10 mouse cellular contexts compared by ENCODE assay signal in genomic region chr19:37176879-37177462, GRCm38 (mm10). TPM values are rescaled to one million over a fixed set of nuclear protein-coding genes. Genes with fewer than 3 reads are reported as not detected.
DNase-seq lines count a peak whose midpoint lies in the region; ATAC-seq and TF ChIP-seq lines count a peak whose summit lies in the region.
"Had no signal": no experiment of that assay in that cellular context is flagged by ENCODE, and none has a peak within 500 bp of the region (broad histone marks: within the 10 kb centered on the region; RNA-seq: fewer than 3 reads in every experiment).

No protein-coding gene starts in this region.

- no peak for TF ChIP-seq POLR2A in cerebellum, adult 2 months (IDR thresholded peaks at IDR 0.05; ENCODE audit: borderline replicate concordance, insufficient read depth, low read length)
- no peak for TF ChIP-seq POLR2A in myocyte (IDR thresholded peaks at IDR 0.05; ENCODE audit: insufficient read length, low read depth)

- WGBS in cerebellum, adult 2 months = 32% methylated on average over 4 of the region's 4 CpGs
- 36% methylated on average over 4 of the region's 4 CpGs for WGBS in hindbrain, embryonic 14.5 days

- no peak overlapping the region for H3K27ac ChIP-seq in cerebellum, adult 2 months (ENCODE audit: insufficient read depth, low read length)
- H3K27ac ChIP-seq in layer of hippocampus, adult 2 months = peak overlapping the region; percentile 98
- no peak overlapping the region for H3K27ac ChIP-seq in hindbrain, embryonic 14.5 days
- H3K27ac ChIP-seq: embryonic facial prominence, embryonic 12.5 days had no signal

- H3K4me1 ChIP-seq in cerebellum, adult 2 months (ENCODE audit: control insufficient read depth, insufficient read depth, low read length) = peaks cover 4% of the 10 kb centered on the region; the same call in 1 of the 2 replicates
- peaks cover 38% of the 10 kb centered on the region for H3K4me1 ChIP-seq in hindbrain, embryonic 14.5 days (replicated peaks; ENCODE audit: control insufficient read depth, insufficient read depth, low read length)

- peak in 1 of 2 experiments; percentile 24 for DNase-seq in cerebellum, adult 2 months
- no peak for DNase-seq in cerebellum, postnatal 4 days (ENCODE audit: low spot score in 2 of 2)
- DNase-seq in layer of hippocampus, adult 2 months (ENCODE audit: low spot score in 2 of 2) = no peak
- no peak for DNase-seq in layer of hippocampus, postnatal 36 days
- DNase-seq in hindbrain, embryonic 14.5 days (ENCODE audit: low spot score) = no peak
- no peak for DNase-seq in adrenal gland, adult 18-20 months (ENCODE audit: low spot score in 2 of 2)
- DNase-seq in spleen, postnatal 14 days (ENCODE audit: low spot score in 2 of 2) = no peak
- DNase-seq: thymus, postnatal 36 days had no signal

- H3K9ac ChIP-seq in hindbrain, embryonic 14.5 days = peak overlapping the region; percentile 85
- H3K9ac ChIP-seq: embryonic facial prominence, embryonic 12.5 days had no signal

- H3K79me2 ChIP-seq in myocyte (ENCODE audit: control insufficient read depth, insufficient read depth) = no peaks in the 10 kb centered on the region

- peak overlapping the region; percentile 58 for H3K4me3 ChIP-seq in cerebellum, adult 2 months (replicated peaks; ENCODE audit: insufficient read depth, low read depth, low read length)
- H3K4me3 ChIP-seq in layer of hippocampus, adult 2 months = peak overlapping the region; percentile 63
- H3K4me3 ChIP-seq in hindbrain, embryonic 14.5 days (replicated peaks; ENCODE audit: low read length) = peak overlapping the region; percentile 84
- H3K4me3 ChIP-seq in myocyte = peak overlapping the region; percentile 29

- no peak overlapping the region for H3ac ChIP-seq in myocyte (ENCODE audit: control insufficient read depth, insufficient read length)

- TF ChIP-seq CTCF in cerebellum, adult 2 months (IDR thresholded peaks at IDR 0.05; ENCODE audit: borderline replicate concordance, insufficient read depth, low read depth, low read length) = no peak
- no peak for TF ChIP-seq CTCF in layer of hippocampus, adult 2 months (conservative IDR thresholded peaks at IDR 0.05)

- no peaks in the 10 kb centered on the region for H3K9me3 ChIP-seq in hindbrain, embryonic 14.5 days (ENCODE audit: control insufficient read depth, low read length)
- H3K9me3 ChIP-seq: embryonic facial prominence, embryonic 12.5 days had no signal

- peak overlapping the region; percentile 99 for H3K4me2 ChIP-seq in hindbrain, embryonic 14.5 days (replicated peaks)
- peak overlapping the region; percentile 72 for H3K4me2 ChIP-seq in myocyte (ENCODE audit: low read depth)

- no peaks in the 10 kb centered on the region for H3K36me3 ChIP-seq in hindbrain, embryonic 14.5 days (replicated peaks; ENCODE audit: control insufficient read depth, insufficient read depth)
- H3K36me3 ChIP-seq in myocyte (ENCODE audit: control insufficient read depth, insufficient read depth) = no peaks in the 10 kb centered on the region
- H3K36me3 ChIP-seq: embryonic facial prominence, embryonic 12.5 days had no signal

- no peaks in the 10 kb centered on the region for H3K27me3 ChIP-seq in cerebellum, adult 2 months (ENCODE audit: control insufficient read depth, insufficient read depth, low read length)
- H3K27me3 ChIP-seq in hindbrain, embryonic 14.5 days (ENCODE audit: control insufficient read depth, insufficient read depth, low read length) = no peaks in the 10 kb centered on the region
- no peaks in the 10 kb centered on the region for H3K27me3 ChIP-seq in myocyte (ENCODE audit: control insufficient read depth, insufficient read depth, insufficient read length)

- no peak for ATAC-seq in hindbrain, embryonic 14.5 days (ENCODE audit: low FRiP score)

TF ChIP-seq in myocyte, 11 proteins besides CTCF, POLR2A, EP300 and RAD21:
- TF ChIP-seq E2F4 (IDR thresholded peaks at IDR 0.05; ENCODE audit: insufficient read depth) (no peak), MYOG (IDR thresholded peaks at IDR 0.05; ENCODE audit: control insufficient read depth in 1 of 3, insufficient read depth in 1 of 3, insufficient read length in 2 of 3, low read depth in 2 of 3) (no peak), MYOD1 (IDR thresholded peaks at IDR 0.05; ENCODE audit: control insufficient read depth in 1 of 3, insufficient read length in 2 of 3, low read depth in 2 of 3) (no peak), REST (IDR thresholded peaks at IDR 0.05; ENCODE audit: insufficient read depth, insufficient read length) (no peak), USF1 (IDR thresholded peaks at IDR 0.05; ENCODE audit: low read depth) (no peak), CEBPB (IDR thresholded peaks at IDR 0.05; ENCODE audit: insufficient read depth, poor library complexity, severe bottlenecking) (no peak), SRF (IDR thresholded peaks at IDR 0.05; ENCODE audit: control insufficient read depth, insufficient read length, low read depth) (no peak), MAX (IDR thresholded peaks at IDR 0.05; ENCODE audit: low read depth) (no peak), TCF12 (IDR thresholded peaks at IDR 0.05; ENCODE audit: insufficient read depth, poor library complexity, severe bottlenecking) (no peak), POLR2AphosphoS2 (IDR thresholded peaks at IDR 0.05; ENCODE audit: insufficient read length, low read depth) (no peak), TCF3 (IDR thresholded peaks at IDR 0.05; ENCODE audit: insufficient read length, low read depth) (no peak)

RNA-seq across cellular contexts. Expression of gene March5, which starts 30.4 kb away (rescaled TPM):
- 67.2 and 67.7 TPM in 2 replicates for polyA plus RNA-seq in cerebellum, adult 2 months (2012; rRNA removed)
- 10 to 100 TPM; 80.4 to 90.4 TPM for total RNA-seq in layer of hippocampus, adult 2 months (2021)
- 10 to 100 TPM; 84.4 to 87.6 TPM for total RNA-seq in layer of hippocampus, postnatal 36 days (2021)
- polyA plus RNA-seq in hindbrain, embryonic 14.5 days (2014; fragmentation: Nextera tagmentation; extraction: Ambion mirVana) = 123 and 130 TPM in 2 replicates
- polyA plus RNA-seq in myocyte (2012; fragmentation: generic; extraction: Trizol) = 73.5 TPM
- 100 to 1,000 TPM; 116 to 137 TPM for total RNA-seq in adrenal gland, adult 18-20 months (2021)

RNA-seq across cellular contexts. Expression of gene Cpeb3, which starts 31.4 kb away (rescaled TPM):
- polyA plus RNA-seq in cerebellum, adult 2 months (2012; rRNA removed) = 41.5 and 41.6 TPM in 2 replicates
- total RNA-seq in layer of hippocampus, adult 2 months (2021) = 10 to 100 TPM; 69.7 to 76.8 TPM
- total RNA-seq in layer of hippocampus, postnatal 36 days (2021) = 10 to 100 TPM; 73.2 to 80.7 TPM
- 10.8 and 11.5 TPM in 2 replicates for polyA plus RNA-seq in hindbrain, embryonic 14.5 days (2014; fragmentation: Nextera tagmentation; extraction: Ambion mirVana)
- polyA plus RNA-seq in myocyte (2012; fragmentation: generic; extraction: Trizol) = 2.6 TPM
- total RNA-seq in adrenal gland, adult 18-20 months (2021) = 10 to 100 TPM; 14.4 to 15.5 TPM

Comparison
In these comparisons a context has a peak if more than half of its experiments do, and no peak if none do; other contexts are left out.
1. H3K4me3 ChIP-seq: peak in every context shown above with its lines; median percentile 84 in hindbrain, embryonic 14.5 days; 63 in layer of hippocampus, adult 2 months; 58 in cerebellum, adult 2 months; 29 in myocyte.
2. RNA of gene Cpeb3, which starts 31.4 kb away (total RNA-seq): 73.2 to 80.7 TPM in layer of hippocampus, postnatal 36 days and 69.7 to 76.8 TPM in layer of hippocampus, adult 2 months; 14.4 to 15.5 TPM in adrenal gland, adult 18-20 months; every median in the first group is over 4 times any median in the second.